Mouse (Mus musculus): ENCODE results near the gene Mvb12b.

DNA sequence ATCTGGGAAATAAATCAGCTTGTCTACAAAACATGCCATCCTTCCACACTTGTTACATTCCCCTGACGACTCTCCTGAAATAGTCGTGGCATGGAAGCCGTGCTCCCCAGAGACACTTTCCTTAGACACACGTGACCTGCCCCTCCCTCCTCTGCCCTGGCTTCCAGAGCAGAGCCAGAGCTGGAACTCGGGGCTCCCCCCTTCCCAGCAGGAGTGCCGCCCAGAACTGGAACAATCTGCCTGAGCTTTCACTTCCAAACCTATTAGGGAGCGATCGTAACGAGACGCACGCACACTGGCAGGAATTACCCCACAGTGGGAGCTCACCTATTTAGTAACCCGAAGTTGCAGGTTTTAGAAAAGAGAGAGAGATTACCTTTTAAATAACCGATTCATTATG, 86.0 kb downstream of the Mvb12b start:
- TF ChIP-seq MYB (IDR thresholded peaks at IDR 0.05; ENCODE audit: low read depth, low read length) (no peak), TCF12 (IDR thresholded peaks at IDR 0.05; ENCODE audit: low read depth, low read length) (no peak), TBP (IDR thresholded peaks at IDR 0.05; ENCODE audit: low read depth, low read length) (no peak), CTCF (IDR thresholded peaks at IDR 0.05 in 2 of 3, conservative IDR thresholded peaks at IDR 0.05 in 1 of 3; ENCODE audit: control insufficient read depth in 1 of 3, insufficient read depth in 1 of 3, low read depth in 2 of 3, low read length in 3 of 3, poor library complexity in 1 of 3, severe bottlenecking in 1 of 3) (no peak), ELF1 (IDR thresholded peaks at IDR 0.05; ENCODE audit: low read depth, low read length) (no peak), SIN3A (IDR thresholded peaks at IDR 0.05; ENCODE audit: low read length) (no peak), SMC3 (IDR thresholded peaks at IDR 0.05; ENCODE audit: low read depth, low read length) (no peak), POLR2A (IDR thresholded peaks at IDR 0.05; ENCODE audit: control insufficient read depth in 1 of 2, insufficient read depth in 1 of 2, low read depth in 1 of 2, low read length in 2 of 2, poor library complexity in 1 of 2) (no peak), ZC3H11A (IDR thresholded peaks at IDR 0.05; ENCODE audit: low read depth, low read length) (no peak), BHLHE40 (IDR thresholded peaks at IDR 0.05; ENCODE audit: borderline replicate concordance, low read depth, low read length) (no peak), RCOR1 (IDR thresholded peaks at IDR 0.05; ENCODE audit: low read depth, low read length) (no peak), HCFC1 (IDR thresholded peaks at IDR 0.05; ENCODE audit: low read depth, low read length) (no peak), GATA1 (IDR thresholded peaks at IDR 0.05; ENCODE audit: low read depth, low read length) (no peak), ETS1 (IDR thresholded peaks at IDR 0.05; ENCODE audit: low read depth, low read length) (no peak)

Measured in MEL (cell line).